Mouse (Mus musculus) midbrain, embryonic 11.5 days (tissue): Measurements from ENCODE around the gene Ap5z1. TPM values are rescaled to one million over a fixed set of nuclear protein-coding genes. Genes with fewer than 3 reads are reported as not detected.

Experiments used
- ATAC-seq: fragments of 200-750 bp; cut with Nextera tagmentation; 2 replicates; pipeline ENCODE4 v1.8.0; 2017; ENCODE audit warnings: moderate TSS enrichment, moderate library complexity; ENCODE audit not compliant: low FRiP score
- DNase-seq: peaks from one replicate; pipeline ENCODE4 v3.0.0; 2015; ENCODE audit warnings: low spot score; ENCODE audit errors: missing footprints
- H3K27ac ChIP-seq: fragments of 300-500 bp; sonication (generic); 2 replicates; pipeline ENCODE4 v1.5.1; 2014; ENCODE audit warnings: low read depth, low read length
- H3K27me3 ChIP-seq: fragments of 300-500 bp; sonication (generic); 2 replicates; pipeline ENCODE4 v1.6.1; 2014; ENCODE audit warnings: mild to moderate bottlenecking, low read length, moderate library complexity, mixed read lengths; ENCODE audit not compliant: control insufficient read depth, insufficient read depth
- H3K36me3 ChIP-seq: fragments of 300-500 bp; sonication (generic); 2 replicates; pipeline ENCODE4 v1.6.1; 2014; ENCODE audit warnings: mild to moderate bottlenecking, low read length, moderate library complexity, mixed read lengths; ENCODE audit not compliant: control insufficient read depth, insufficient read depth
- H3K4me1 ChIP-seq: fragments of 300-500 bp; sonication (generic); 2 replicates; pipeline ENCODE4 v1.6.1; 2014; ENCODE audit warnings: low read length; ENCODE audit not compliant: control insufficient read depth, insufficient read depth
- H3K4me2 ChIP-seq: fragments of 300-500 bp; sonication (generic); 2 replicates; pipeline ENCODE4 v1.6.1; 2014; ENCODE audit warnings: mild to moderate bottlenecking, moderate library complexity
- H3K4me3 ChIP-seq: fragments of 300-500 bp; sonication (generic); 2 replicates; pipeline ENCODE4 v1.5.1; 2014; ENCODE audit warnings: low read depth, low read length
- H3K9ac ChIP-seq: fragments of 300-500 bp; sonication (generic); 2 replicates; pipeline ENCODE4 v1.6.1; 2014; ENCODE audit warnings: low read length
- H3K9me3 ChIP-seq: fragments of 300-500 bp; sonication (generic); 2 replicates; pipeline ENCODE4 v1.6.1; 2016; ENCODE audit warnings: low read length; ENCODE audit not compliant: control insufficient read depth
- WGBS: fragments of 180-500 bp; shearing (Covaris S2); extraction: QIAGEN DNeasy Blood & Tissue Kit; methylation state at CpG from one replicate; pipeline ENCODE4 v1.1.7; 2014; 5-methylcytosine and 5-hydroxymethylcytosine counted together
- polyA plus RNA-seq: library from polyadenylated mRNA; unstranded; fragments of >200 nt; fragmentation: Nextera tagmentation; extraction: Ambion mirVana; gene quantifications from 2 replicates; pipeline ENCODE4 v1.2.1, GENCODE M21; 2014

The Ap5z1 gene
- polyA plus RNA-seq, 1 experiment from 2014 or later: 10.5 TPM

- H3K27me3 ChIP-seq: no peaks in the 10 kb centered on the region
- ATAC-seq: no peak
- H3K36me3 ChIP-seq: peaks cover 25% of the 10 kb centered on the region
- no peaks in the 10 kb centered on the region for H3K9me3 ChIP-seq
- H3K9ac ChIP-seq: no peak overlapping the region
- H3K4me3 ChIP-seq: no peak overlapping the region
- no peak overlapping the region for H3K27ac ChIP-seq
- H3K4me2 ChIP-seq: no peak overlapping the region
- peaks cover 4% of the 10 kb centered on the region for H3K4me1 ChIP-seq
- no peak for DNase-seq
- WGBS: 89% methylated on average over 17 of the region's 17 CpGs
Observed at GRCm38 (mm10) chr5:142458791-142459557, 4.8 kb upstream of the Ap5z1 start.

DNA sequence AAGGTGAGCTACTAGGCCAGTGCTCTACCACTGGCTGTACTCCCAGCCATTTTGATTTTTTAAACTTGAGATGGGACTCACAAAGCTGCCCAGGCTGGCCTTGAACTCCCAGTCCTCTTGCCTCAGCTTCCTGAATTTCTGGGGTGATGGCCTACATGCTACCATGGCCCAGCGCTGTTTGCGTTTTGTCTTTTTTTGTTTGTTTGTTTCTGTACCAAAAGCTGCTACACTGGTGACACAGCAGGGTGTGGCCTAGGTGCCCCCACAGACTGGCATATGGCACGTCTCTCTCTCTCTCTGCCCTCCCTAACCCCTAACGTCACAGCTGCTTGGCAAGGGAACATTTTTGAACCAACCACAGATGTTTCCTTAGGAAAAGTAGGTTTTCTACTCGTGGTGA is 3.9 kb upstream of the Ap5z1 start:
- DNase-seq (no peak), ATAC-seq (no peak)
- H3K27me3 ChIP-seq: no peaks in the 10 kb centered on the region
- no peak overlapping the region for H3K27ac ChIP-seq
- WGBS: 77% methylated on average over 5 of the region's 5 CpGs
- peaks cover 10% of the 10 kb centered on the region for H3K4me1 ChIP-seq
- H3K4me3 ChIP-seq: no peak overlapping the region
- peaks cover 24% of the 10 kb centered on the region for H3K36me3 ChIP-seq
- H3K9me3 ChIP-seq: no peaks in the 10 kb centered on the region
- no peak overlapping the region for H3K9ac ChIP-seq
- H3K4me2 ChIP-seq: no peak overlapping the region

DNA sequence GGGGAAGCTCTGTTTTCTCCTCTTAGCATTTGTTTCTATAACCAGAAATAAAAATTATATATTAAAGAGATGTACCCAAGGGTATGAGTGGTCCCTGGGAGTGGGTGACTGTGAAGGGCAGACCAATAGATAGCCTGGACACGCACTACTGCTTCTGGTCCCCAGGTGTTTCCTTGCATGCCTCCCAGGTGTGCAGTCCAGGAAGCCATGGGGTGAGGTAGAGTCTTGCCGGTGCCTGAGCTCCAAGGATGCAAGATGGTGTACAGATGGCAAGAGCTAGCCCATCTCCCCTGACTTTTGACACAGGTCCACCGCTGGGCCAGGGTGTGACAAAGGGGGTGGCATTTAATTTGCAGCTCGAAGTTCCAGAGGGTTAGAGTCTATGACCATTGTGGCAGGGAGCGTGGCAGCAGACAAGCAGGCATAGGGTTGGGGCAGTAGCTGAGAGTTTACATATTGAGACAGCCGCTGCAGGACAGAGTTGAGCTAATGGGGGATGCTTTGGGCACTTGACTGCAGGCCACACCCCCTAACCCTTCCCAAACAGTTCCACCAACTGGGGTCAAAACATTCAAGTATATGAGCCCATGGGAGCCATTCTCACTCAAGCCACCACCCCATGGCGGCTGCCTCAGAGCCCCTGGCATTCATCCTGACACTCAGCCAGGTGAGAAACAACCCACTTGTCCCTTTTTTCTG is 1.7 kb upstream of the Ap5z1 start:
- H3K27ac ChIP-seq: no peak overlapping the region
- H3K9me3 ChIP-seq: no peaks in the 10 kb centered on the region
- ATAC-seq (no peak), DNase-seq (no peak)
- H3K36me3 ChIP-seq: peaks cover 11% of the 10 kb centered on the region
- no peaks in the 10 kb centered on the region for H3K27me3 ChIP-seq
- no peak overlapping the region for H3K4me3 ChIP-seq
- WGBS: 93% methylated on average over 7 of the region's 7 CpGs
- H3K4me1 ChIP-seq: peaks cover 10% of the 10 kb centered on the region
- H3K4me2 ChIP-seq: no peak overlapping the region
- H3K9ac ChIP-seq: no peak overlapping the region

- no peak overlapping the region for H3K9ac ChIP-seq
- H3K4me3 ChIP-seq: no peak overlapping the region
- no peak for DNase-seq
- no peak overlapping the region for H3K27ac ChIP-seq
- no peak for ATAC-seq
- H3K4me2 ChIP-seq: no peak overlapping the region
- no peaks in the 10 kb centered on the region for H3K27me3 ChIP-seq
- H3K4me1 ChIP-seq: peaks cover 10% of the 10 kb centered on the region
- H3K9me3 ChIP-seq: no peaks in the 10 kb centered on the region
- 95% methylated on average over 2 of the region's 2 CpGs for WGBS
- H3K36me3 ChIP-seq: peaks cover 11% of the 10 kb centered on the region
Observed at GRCm38 (mm10) chr5:142462641-142462948, 1.1 kb upstream of the Ap5z1 start.

DNA sequence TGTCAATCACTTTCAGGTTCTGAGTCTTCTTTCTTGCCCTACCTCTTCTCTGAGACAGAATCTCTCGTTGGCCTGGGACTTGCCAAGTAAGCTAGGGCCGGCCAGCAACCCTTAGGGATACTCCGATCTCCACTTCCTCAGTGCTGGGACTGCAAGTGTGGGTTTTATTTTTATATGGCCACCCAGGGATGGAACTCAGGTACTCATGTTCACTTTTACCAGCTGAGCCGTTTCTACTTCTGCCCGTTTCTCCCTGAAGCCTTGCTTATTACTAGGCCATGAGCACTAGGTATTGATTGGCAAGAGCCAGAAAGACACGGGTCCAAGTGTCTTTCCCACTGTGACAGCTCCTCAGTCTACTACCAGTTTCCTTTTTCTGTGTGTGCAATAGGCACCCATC is 733 bp upstream of the Ap5z1 start:
- WGBS: 87% methylated on average over 6 of the region's 6 CpGs
- peak overlapping the region; percentile 71 for H3K9ac ChIP-seq

DNA sequence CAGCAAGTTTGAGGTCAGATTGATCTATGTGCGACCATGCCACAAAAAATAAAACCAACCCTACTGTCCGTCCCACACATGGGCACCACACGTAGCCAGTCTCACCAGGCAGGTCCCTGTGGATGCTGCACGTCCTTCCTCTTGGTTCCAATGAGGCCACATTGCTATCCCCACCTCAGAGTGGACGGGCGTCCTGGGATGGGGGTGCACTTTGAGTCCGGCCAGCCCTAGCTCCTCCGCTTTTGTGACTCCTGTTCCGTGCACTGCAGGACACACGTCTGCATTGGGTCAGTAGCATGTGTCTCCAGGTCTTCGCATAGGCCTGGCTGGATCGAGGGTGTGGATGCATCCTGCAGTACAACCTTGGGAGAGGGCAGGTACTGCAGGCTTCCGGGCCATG is 4.6 kb downstream of the Ap5z1 start:
- H3K4me2 ChIP-seq: no peak overlapping the region
- H3K9ac ChIP-seq: no peak overlapping the region
- DNase-seq (no peak), ATAC-seq (no peak)
- WGBS: 92% methylated on average over 13 of the region's 13 CpGs
- no peaks in the 10 kb centered on the region for H3K27me3 ChIP-seq
- H3K27ac ChIP-seq: no peak overlapping the region
- peaks cover 9% of the 10 kb centered on the region for H3K36me3 ChIP-seq
- H3K9me3 ChIP-seq: no peaks in the 10 kb centered on the region
- no peak overlapping the region for H3K4me3 ChIP-seq
- H3K4me1 ChIP-seq: peaks cover 7% of the 10 kb centered on the region

More for the DNA sequence above, 733 bp upstream of the Ap5z1 start:
- H3K4me3 ChIP-seq: peak overlapping the region; percentile 80
- H3K9me3 ChIP-seq: no peaks in the 10 kb centered on the region
- H3K4me1 ChIP-seq: peaks cover 10% of the 10 kb centered on the region
- no peak for DNase-seq
- H3K36me3 ChIP-seq: peaks cover 7% of the 10 kb centered on the region
- H3K27me3 ChIP-seq: no peaks in the 10 kb centered on the region
- ATAC-seq: 0 out of 2 replicates have a peak, but pooled peaks have one; percentile 2
- H3K27ac ChIP-seq: peak overlapping the region; percentile 68
- peak overlapping the region; percentile 92 for H3K4me2 ChIP-seq

DNA sequence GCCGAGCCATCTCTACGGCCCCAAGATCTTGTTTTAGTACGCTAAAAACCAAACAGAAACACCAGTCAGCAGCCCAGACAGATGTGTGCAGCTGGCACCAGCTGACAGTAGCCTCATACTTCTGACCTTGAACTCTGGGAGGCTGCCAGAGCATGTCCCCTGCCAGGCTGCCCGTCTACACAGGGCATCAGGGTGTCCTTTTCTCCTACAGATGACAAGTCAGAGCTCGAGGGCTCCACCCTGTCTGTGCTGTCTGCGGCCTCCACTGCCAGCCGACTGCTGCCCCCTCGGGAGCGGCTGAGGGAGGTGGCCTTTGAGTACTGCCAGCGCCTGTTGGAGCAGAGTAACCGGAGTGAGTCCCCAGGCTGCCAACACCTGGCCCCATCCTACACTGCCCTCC is 6.1 kb downstream of the Ap5z1 start:
- Histone ChIP-seq H3K9ac (no peak overlapping the region), H3K9me3 (no peaks in the 10 kb centered on the region), H3K4me3 (no peak overlapping the region), H3K36me3 (peaks cover 9% of the 10 kb centered on the region), H3K27ac (no peak overlapping the region), H3K27me3 (no peaks in the 10 kb centered on the region), H3K4me1 (no peaks in the 10 kb centered on the region; the same call in 1 of the 2 replicates), H3K4me2 (no peak overlapping the region)
- ATAC-seq (no peak), DNase-seq (no peak)
- WGBS: 92% methylated on average over 11 of the region's 11 CpGs

GRCm38 (mm10) chr5:142473696-142474095 is 10.0 kb downstream of the Ap5z1 start:
- 62% methylated on average over 10 of the region's 10 CpGs for WGBS
- ATAC-seq (no peak), DNase-seq (no peak)
- Histone ChIP-seq H3K36me3 (peaks cover 9% of the 10 kb centered on the region), H3K27me3 (no peaks in the 10 kb centered on the region), H3K9me3 (no peaks in the 10 kb centered on the region), H3K4me3 (no peak overlapping the region), H3K27ac (no peak overlapping the region), H3K4me2 (no peak overlapping the region), H3K4me1 (no peaks in the 10 kb centered on the region), H3K9ac (no peak overlapping the region)

DNA sequence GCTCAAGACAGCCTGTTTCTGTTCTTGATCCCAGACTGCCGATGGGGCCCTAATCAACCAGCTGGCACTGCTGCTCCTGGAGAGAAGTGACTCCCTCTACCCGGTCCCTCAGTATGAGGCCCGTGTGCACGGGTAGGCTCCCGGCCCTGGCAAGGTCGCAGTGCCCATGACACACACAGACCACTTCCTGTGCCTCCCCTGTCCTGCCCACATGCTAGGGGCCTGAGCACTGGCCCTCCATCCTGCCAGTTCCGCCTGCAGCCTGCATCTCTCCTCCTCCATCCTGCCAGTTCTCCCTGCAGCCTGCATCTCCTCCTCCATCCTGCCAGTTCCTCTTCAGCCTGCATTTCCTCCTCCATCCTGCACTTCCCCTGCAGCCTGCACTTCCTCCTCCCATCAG is 11.9 kb downstream of the Ap5z1 start:
- WGBS: 77% methylated on average over 7 of the region's 7 CpGs
- H3K36me3 ChIP-seq: no peaks in the 10 kb centered on the region

More for the DNA sequence above, 11.9 kb downstream of the Ap5z1 start:
- Histone ChIP-seq H3K4me1 (no peaks in the 10 kb centered on the region), H3K4me2 (no peak overlapping the region), H3K9me3 (no peaks in the 10 kb centered on the region), H3K9ac (no peak overlapping the region), H3K27me3 (no peaks in the 10 kb centered on the region), H3K27ac (no peak overlapping the region), H3K4me3 (no peak overlapping the region)
- DNase-seq: no peak
- no peak for ATAC-seq
